Mouse (Mus musculus): ENCODE measurements around the gene Col9a3.

GRCm38 (mm10) chr2:180662008-180662407 is 64.4 kb downstream of the Col9a3 start:
- TF ChIP-seq CTCF (IDR thresholded peaks at IDR 0.05; ENCODE audit: control insufficient read depth, insufficient read depth, insufficient replicate concordance, low read depth, low read length) (no peak), POLR2A (IDR thresholded peaks at IDR 0.05; ENCODE audit: control insufficient read depth, low read depth, low read length) (no peak)

Data from testis, adult 2 months (tissue).